Mouse (Mus musculus): ENCODE results near the gene Arhgef7. TPM values are rescaled to one million over a fixed set of nuclear protein-coding genes. Genes with fewer than 3 reads are reported as not detected.
A peak's percentile ranks its signal among the peaks of the same experiment; 100 is the strongest.

Gene Arhgef7
- polyA plus RNA-seq, 1 experiment from 2014 or later, result 84.0 TPM

DNA sequence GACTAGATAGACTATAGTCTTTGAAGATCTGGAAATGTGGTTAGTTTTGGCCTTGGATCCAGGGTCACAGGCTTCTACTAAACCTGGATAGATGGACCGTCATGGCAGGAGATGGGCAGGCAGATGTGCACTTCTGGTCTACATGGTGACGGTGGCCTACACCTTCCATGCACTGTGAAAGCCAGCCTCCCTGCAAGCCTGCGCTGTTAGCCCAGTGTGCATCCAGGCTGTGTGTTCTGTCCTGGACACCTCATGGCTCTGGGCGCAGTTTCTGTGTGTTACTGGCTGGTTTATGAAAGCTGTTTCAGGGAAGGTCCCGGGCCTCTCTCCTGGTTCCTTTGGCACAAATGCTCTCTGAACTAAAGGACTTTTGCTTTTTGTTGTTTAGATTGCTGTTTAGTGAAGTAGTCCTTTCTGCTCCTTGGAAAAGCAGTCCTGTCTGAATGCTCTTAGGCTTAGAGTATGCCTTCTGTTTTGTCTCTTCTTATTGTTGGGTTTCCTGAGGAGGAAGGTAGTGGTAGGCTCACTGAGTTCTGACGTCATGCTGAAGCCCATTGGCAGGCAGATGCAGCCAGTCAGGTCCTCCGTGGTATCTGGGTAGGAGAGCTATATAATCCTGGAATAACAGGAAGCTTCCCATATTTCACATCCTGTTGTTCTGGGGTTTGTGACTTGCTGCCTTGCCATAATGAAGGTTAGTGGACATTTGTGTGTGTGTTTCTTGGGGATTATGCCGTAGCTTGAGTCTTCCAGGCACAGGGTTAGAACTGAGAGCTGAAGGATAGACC is 51.3 kb downstream of the Arhgef7 start:
- WGBS, result 86% methylated on average over 8 of the region's 8 CpGs
- Histone ChIP-seq H3K27ac (replicated peaks; ENCODE audit: low read depth, low read length) (peak overlapping the region; percentile 28; the same call in 1 of the 2 replicates), H3K36me3 (ENCODE audit: control insufficient read depth, insufficient read depth, low read length) (peaks cover 22% of the 10 kb centered on the region), H3K9me3 (ENCODE audit: control insufficient read depth, low read length) (no peaks in the 10 kb centered on the region), H3K4me2 (ENCODE audit: low read length) (no peak overlapping the region), H3K4me1 (ENCODE audit: control insufficient read depth, insufficient read depth, low read length) (peaks cover 8% of the 10 kb centered on the region; the same call in 1 of the 2 replicates), H3K27me3 (ENCODE audit: control insufficient read depth, insufficient read depth, low read length) (no peaks in the 10 kb centered on the region), H3K9ac (replicated peaks; ENCODE audit: low read length) (no peak overlapping the region), H3K4me3 (replicated peaks; ENCODE audit: low read depth, low read length) (no peak overlapping the region)
- no peak for DNase-seq
- no peak for ATAC-seq (ENCODE audit: low FRiP score, low TSS enrichment)

DNA sequence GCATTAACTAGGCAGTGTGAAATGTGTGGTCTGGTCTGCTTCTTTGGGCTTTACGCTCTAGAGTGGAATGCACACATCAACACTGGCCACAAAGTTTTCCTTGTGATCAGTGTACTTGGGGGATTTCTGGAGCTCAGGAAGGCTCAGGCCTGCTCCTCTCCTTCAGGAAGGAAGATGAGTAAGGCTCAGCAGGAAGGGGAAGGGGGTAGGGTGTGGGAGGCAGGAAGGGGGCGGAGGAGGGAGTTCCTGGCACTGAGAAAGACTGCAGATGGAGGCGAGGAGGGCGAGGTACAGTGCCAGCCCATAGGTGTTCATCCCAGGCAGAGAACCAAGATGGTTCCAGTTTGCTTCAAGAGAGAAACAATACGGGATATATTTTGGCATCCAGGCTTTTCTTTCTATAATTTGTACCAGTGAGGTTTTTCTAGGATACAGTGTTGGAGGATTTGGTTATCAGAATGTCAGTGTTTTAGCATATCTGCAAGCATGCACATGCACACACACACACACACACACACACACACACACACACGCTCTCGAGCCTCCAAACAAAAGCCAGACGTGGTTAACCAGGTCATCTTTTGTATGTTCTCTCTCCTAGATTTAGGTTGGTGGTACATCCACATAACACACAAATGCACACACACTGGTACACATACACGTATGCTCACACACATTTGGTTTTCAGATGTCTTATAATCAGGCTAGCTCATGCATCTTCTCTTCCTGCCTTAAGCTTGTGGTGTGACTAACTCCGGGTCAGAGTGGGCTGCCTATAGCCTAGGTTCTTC is 52.5 kb downstream of the Arhgef7 start:
- H3K27me3 ChIP-seq (ENCODE audit: control insufficient read depth, insufficient read depth, low read length), result no peaks in the 10 kb centered on the region
- peaks cover 30% of the 10 kb centered on the region for H3K36me3 ChIP-seq (ENCODE audit: control insufficient read depth, insufficient read depth, low read length)
- WGBS, result 88% methylated on average over 10 of the region's 10 CpGs
- H3K4me2 ChIP-seq (ENCODE audit: low read length), result no peak overlapping the region
- H3K27ac ChIP-seq (replicated peaks; ENCODE audit: low read depth, low read length), result peak overlapping the region; percentile 28; the same call in 1 of the 2 replicates
- ATAC-seq (ENCODE audit: low FRiP score, low TSS enrichment), result no peak
- no peaks in the 10 kb centered on the region for H3K9me3 ChIP-seq (ENCODE audit: control insufficient read depth, low read length)
- peaks cover 8% of the 10 kb centered on the region; the same call in 1 of the 2 replicates for H3K4me1 ChIP-seq (ENCODE audit: control insufficient read depth, insufficient read depth, low read length)
- H3K4me3 ChIP-seq (replicated peaks; ENCODE audit: low read depth, low read length), result no peak overlapping the region
- no peak overlapping the region for H3K9ac ChIP-seq (replicated peaks; ENCODE audit: low read length)
- DNase-seq, result no peak

DNA sequence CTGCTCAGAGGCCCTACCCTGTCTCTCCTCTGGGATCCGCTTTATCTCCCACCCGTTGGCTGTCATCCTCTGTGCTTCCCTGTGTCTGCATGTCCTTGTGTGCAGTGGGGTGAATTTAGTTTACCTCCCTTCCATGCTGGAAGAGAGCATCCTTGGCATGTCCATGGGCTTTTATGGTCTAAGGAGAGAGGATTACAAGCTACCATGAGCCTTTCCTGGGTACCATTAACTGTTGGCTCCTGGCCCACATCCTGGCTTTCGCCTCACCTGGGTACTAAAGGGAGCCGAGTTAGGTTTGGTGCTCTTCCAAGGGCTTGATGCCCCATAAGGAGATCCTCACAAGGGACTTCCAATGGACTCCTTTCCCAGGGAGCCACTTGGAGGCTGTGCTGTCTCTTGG is 53.1 kb downstream of the Arhgef7 start:
- WGBS, result 92% methylated on average over 4 of the region's 4 CpGs
- ATAC-seq (ENCODE audit: low FRiP score, low TSS enrichment), result no peak

GRCm38 (mm10) chr8:11782607-11783006 is 55.1 kb downstream of the Arhgef7 start:
- no peak overlapping the region for H3K4me3 ChIP-seq (replicated peaks; ENCODE audit: low read depth, low read length)
- H3K36me3 ChIP-seq (ENCODE audit: control insufficient read depth, insufficient read depth, low read length), result peaks cover 46% of the 10 kb centered on the region
- WGBS, result 95% methylated on average over 6 of the region's 6 CpGs

More for the DNA sequence above, 53.1 kb downstream of the Arhgef7 start:
- no peak overlapping the region for H3K27ac ChIP-seq (replicated peaks; ENCODE audit: low read depth, low read length)
- H3K9me3 ChIP-seq (ENCODE audit: control insufficient read depth, low read length), result no peaks in the 10 kb centered on the region
- DNase-seq, result no peak
- H3K27me3 ChIP-seq (ENCODE audit: control insufficient read depth, insufficient read depth, low read length), result no peaks in the 10 kb centered on the region
- H3K4me2 ChIP-seq (ENCODE audit: low read length), result 0 out of 2 replicates have a peak overlapping the region, but pooled peaks have one; percentile 8
- H3K9ac ChIP-seq (replicated peaks; ENCODE audit: low read length), result no peak overlapping the region
- H3K4me3 ChIP-seq (replicated peaks; ENCODE audit: low read depth, low read length), result no peak overlapping the region
- H3K4me1 ChIP-seq (ENCODE audit: control insufficient read depth, insufficient read depth, low read length), result peaks cover 5% of the 10 kb centered on the region; the same call in 1 of the 2 replicates
- peaks cover 36% of the 10 kb centered on the region for H3K36me3 ChIP-seq (ENCODE audit: control insufficient read depth, insufficient read depth, low read length)

DNA sequence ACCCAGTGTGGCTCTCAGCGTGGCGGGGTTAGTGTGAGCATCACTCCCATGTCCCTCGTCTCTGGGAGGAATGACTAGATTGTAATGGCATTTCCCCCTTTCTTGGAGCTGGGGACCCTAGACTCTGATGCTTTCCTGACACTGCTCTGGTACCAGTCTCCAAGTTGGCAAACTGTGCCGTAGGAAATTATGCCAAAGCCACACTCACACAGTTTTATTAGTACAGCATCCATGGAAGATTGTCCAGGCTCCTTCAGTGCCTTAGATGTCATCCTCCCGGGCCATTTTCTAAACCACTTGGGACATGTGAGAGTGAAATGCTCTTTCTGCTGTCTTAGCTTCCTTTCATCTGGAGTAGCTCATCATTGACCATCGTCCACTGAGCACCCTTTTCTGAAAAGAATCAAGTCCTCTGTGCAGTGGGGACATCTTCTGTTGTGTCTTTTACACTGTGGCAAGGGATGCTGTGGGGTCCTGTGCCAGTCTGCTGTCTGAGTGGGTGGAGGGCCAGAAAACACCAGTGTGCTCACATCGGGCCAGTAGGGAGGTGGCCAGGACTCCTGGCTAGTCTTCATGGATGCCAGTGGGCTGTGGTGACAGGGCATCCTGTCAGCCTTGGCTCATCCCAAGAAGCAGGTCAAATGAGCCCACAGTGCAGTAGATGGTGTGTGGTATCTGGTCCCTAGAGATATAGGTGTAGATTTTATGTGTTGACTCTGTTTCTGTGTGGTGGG is 56.5 kb downstream of the Arhgef7 start:
- ATAC-seq (ENCODE audit: low FRiP score, low TSS enrichment), result no peak
- no peak overlapping the region for H3K9ac ChIP-seq (replicated peaks; ENCODE audit: low read length)
- no peaks in the 10 kb centered on the region for H3K4me1 ChIP-seq (ENCODE audit: control insufficient read depth, insufficient read depth, low read length)
- H3K9me3 ChIP-seq (ENCODE audit: control insufficient read depth, low read length), result no peaks in the 10 kb centered on the region
- H3K27ac ChIP-seq (replicated peaks; ENCODE audit: low read depth, low read length), result no peak overlapping the region
- H3K27me3 ChIP-seq (ENCODE audit: control insufficient read depth, insufficient read depth, low read length), result no peaks in the 10 kb centered on the region
- no peak for DNase-seq
- no peak overlapping the region for H3K4me2 ChIP-seq (ENCODE audit: low read length)
- WGBS, result 93% methylated on average over 7 of the region's 7 CpGs
- no peak overlapping the region for H3K4me3 ChIP-seq (replicated peaks; ENCODE audit: low read depth, low read length)
- H3K36me3 ChIP-seq (ENCODE audit: control insufficient read depth, insufficient read depth, low read length), result peaks cover 49% of the 10 kb centered on the region

More at GRCm38 (mm10) chr8:11782607-11783006, 55.1 kb downstream of the Arhgef7 start:
- ATAC-seq (ENCODE audit: low FRiP score, low TSS enrichment) (no peak), DNase-seq (no peak)
- Histone ChIP-seq H3K27me3 (ENCODE audit: control insufficient read depth, insufficient read depth, low read length) (no peaks in the 10 kb centered on the region), H3K4me2 (ENCODE audit: low read length) (no peak overlapping the region), H3K9me3 (ENCODE audit: control insufficient read depth, low read length) (no peaks in the 10 kb centered on the region), H3K4me1 (ENCODE audit: control insufficient read depth, insufficient read depth, low read length) (no peaks in the 10 kb centered on the region), H3K27ac (replicated peaks; ENCODE audit: low read depth, low read length) (no peak overlapping the region), H3K9ac (replicated peaks; ENCODE audit: low read length) (no peak overlapping the region)

DNA sequence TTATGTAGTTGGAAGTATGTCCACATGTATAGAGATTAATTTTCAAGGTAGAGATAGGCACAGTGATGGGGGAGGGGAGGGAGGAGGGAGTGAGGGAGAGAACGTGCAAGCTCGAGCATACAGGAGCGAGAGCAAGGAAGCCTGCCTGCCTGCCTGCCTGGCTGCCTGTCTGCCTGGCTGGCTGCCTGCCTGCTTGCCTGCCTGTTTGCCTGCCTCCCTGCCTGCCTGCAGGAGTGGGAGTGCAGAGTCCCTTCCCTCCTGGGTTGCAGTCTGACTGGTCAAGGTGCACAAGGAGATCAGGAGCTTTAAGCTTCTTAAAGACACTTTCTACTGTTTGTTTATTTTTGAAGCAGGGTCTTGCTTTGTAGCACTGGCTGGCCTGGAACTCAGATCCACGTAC is 57.6 kb downstream of the Arhgef7 start:
- H3K9me3 ChIP-seq (ENCODE audit: control insufficient read depth, low read length), result no peaks in the 10 kb centered on the region
- 73% methylated on average over 4 of the region's 4 CpGs for WGBS
- H3K27ac ChIP-seq (replicated peaks; ENCODE audit: low read depth, low read length), result no peak overlapping the region
- H3K9ac ChIP-seq (replicated peaks; ENCODE audit: low read length), result no peak overlapping the region
- DNase-seq (no peak), ATAC-seq (ENCODE audit: low FRiP score, low TSS enrichment) (no peak)
- H3K27me3 ChIP-seq (ENCODE audit: control insufficient read depth, insufficient read depth, low read length), result no peaks in the 10 kb centered on the region
- H3K4me1 ChIP-seq (ENCODE audit: control insufficient read depth, insufficient read depth, low read length), result no peaks in the 10 kb centered on the region
- no peak overlapping the region for H3K4me3 ChIP-seq (replicated peaks; ENCODE audit: low read depth, low read length)
- H3K4me2 ChIP-seq (ENCODE audit: low read length), result no peak overlapping the region
- H3K36me3 ChIP-seq (ENCODE audit: control insufficient read depth, insufficient read depth, low read length), result peaks cover 49% of the 10 kb centered on the region

GRCm38 (mm10) chr8:11785539-11786046 is 58.1 kb downstream of the Arhgef7 start:
- no peak overlapping the region for H3K4me2 ChIP-seq (ENCODE audit: low read length)
- H3K9me3 ChIP-seq (ENCODE audit: control insufficient read depth, low read length), result no peaks in the 10 kb centered on the region
- ATAC-seq (ENCODE audit: low FRiP score, low TSS enrichment) (no peak), DNase-seq (no peak)
- H3K27me3 ChIP-seq (ENCODE audit: control insufficient read depth, insufficient read depth, low read length), result no peaks in the 10 kb centered on the region
- H3K9ac ChIP-seq (replicated peaks; ENCODE audit: low read length), result no peak overlapping the region
- no peaks in the 10 kb centered on the region for H3K4me1 ChIP-seq (ENCODE audit: control insufficient read depth, insufficient read depth, low read length)
- H3K27ac ChIP-seq (replicated peaks; ENCODE audit: low read depth, low read length), result no peak overlapping the region
- H3K36me3 ChIP-seq (ENCODE audit: control insufficient read depth, insufficient read depth, low read length), result peaks cover 53% of the 10 kb centered on the region
- no peak overlapping the region for H3K4me3 ChIP-seq (replicated peaks; ENCODE audit: low read depth, low read length)
- WGBS, result 86% methylated on average over 9 of the region's 9 CpGs

DNA sequence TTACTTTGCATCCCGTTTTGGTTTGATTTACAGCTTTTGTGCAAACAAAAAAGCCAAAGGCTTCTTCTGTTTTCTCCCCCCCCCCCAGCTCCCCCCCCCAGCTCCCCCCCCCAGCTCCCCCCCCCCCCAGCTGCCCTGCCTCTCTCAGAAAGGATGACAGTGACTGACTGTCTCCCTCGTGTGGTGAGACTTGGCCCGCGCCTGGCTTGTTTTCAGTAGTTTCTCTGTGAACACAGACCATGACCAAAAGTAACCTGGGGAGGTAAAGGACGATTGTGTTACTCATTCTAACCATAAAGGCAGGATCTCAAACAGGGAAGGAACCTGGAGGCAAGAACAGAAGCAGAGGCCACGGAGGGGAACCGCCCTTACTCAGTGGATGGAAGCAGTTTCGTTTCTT is 60.7 kb downstream of the Arhgef7 start:
- H3K4me1 ChIP-seq (ENCODE audit: control insufficient read depth, insufficient read depth, low read length), result no peaks in the 10 kb centered on the region
- DNase-seq, result peak; percentile 39
- H3K36me3 ChIP-seq (ENCODE audit: control insufficient read depth, insufficient read depth, low read length), result peaks cover 57% of the 10 kb centered on the region
- WGBS, result 69% methylated on average over 8 of the region's 8 CpGs
- no peak overlapping the region for H3K4me3 ChIP-seq (replicated peaks; ENCODE audit: low read depth, low read length)
- no peak for ATAC-seq (ENCODE audit: low FRiP score, low TSS enrichment)
- no peak overlapping the region for H3K4me2 ChIP-seq (ENCODE audit: low read length)
- no peaks in the 10 kb centered on the region for H3K9me3 ChIP-seq (ENCODE audit: control insufficient read depth, low read length)
- no peaks in the 10 kb centered on the region for H3K27me3 ChIP-seq (ENCODE audit: control insufficient read depth, insufficient read depth, low read length)
- H3K9ac ChIP-seq (replicated peaks; ENCODE audit: low read length), result no peak overlapping the region
- H3K27ac ChIP-seq (replicated peaks; ENCODE audit: low read depth, low read length), result no peak overlapping the region

All from midbrain, embryonic 14.5 days (tissue).